Mouse (Mus musculus) fat pad, adult 2 months (tissue): Measurements from ENCODE around the gene Clcn1.

Experiments
- DNase-seq: peaks from one replicate; pipeline ENCODE4 v3.0.0-alpha.2; 2011; ENCODE audit warnings: low read depth, low spot score; ENCODE audit errors: extremely low read depth

Clcn1 gene

GRCm38 (mm10) chr6:42299362-42299761 is 12.9 kb downstream of the Clcn1 start:
- DNase-seq = no peak

DNA sequence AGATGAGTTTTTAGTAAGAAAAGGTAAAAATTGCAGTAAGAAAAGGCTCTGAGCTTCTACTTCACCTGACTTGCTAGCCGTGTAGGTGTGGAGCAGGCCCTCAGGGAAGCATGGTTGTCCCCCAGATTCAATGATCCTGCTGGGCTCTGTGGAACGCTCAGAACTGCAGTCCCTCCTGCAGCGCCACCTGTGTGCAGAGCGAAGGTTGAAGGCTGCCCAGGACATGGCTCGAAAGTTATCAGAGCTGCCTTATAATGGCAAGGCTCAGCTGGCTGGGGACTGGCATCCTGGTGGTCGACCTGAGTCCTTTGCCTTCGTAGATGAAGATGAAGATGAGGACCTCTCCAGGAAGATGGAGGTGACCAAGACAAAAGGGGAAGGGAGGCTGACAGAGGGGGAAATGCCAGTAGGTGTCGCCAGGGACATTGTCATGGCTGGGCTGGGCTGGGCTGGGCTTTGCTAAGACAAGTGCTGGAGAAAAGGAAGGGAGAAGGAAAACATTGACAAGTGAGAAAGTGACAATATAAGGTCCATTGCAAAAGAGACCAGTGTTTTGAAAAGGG is 23.4 kb downstream of the Clcn1 start:
- no peak for DNase-seq

- DNase-seq = no peak
Measured at GRCm38 (mm10) chr6:42310427-42311053, 24.1 kb downstream of the Clcn1 start.

- no peak for DNase-seq
Measured at GRCm38 (mm10) chr6:42318293-42318692, 31.8 kb downstream of the Clcn1 start.

- no peak for DNase-seq
Measured at GRCm38 (mm10) chr6:42323371-42324066, 37.0 kb downstream of the Clcn1 start.

- no peak for DNase-seq
Measured at GRCm38 (mm10) chr6:42324067-42324481, 37.6 kb downstream of the Clcn1 start.

DNA sequence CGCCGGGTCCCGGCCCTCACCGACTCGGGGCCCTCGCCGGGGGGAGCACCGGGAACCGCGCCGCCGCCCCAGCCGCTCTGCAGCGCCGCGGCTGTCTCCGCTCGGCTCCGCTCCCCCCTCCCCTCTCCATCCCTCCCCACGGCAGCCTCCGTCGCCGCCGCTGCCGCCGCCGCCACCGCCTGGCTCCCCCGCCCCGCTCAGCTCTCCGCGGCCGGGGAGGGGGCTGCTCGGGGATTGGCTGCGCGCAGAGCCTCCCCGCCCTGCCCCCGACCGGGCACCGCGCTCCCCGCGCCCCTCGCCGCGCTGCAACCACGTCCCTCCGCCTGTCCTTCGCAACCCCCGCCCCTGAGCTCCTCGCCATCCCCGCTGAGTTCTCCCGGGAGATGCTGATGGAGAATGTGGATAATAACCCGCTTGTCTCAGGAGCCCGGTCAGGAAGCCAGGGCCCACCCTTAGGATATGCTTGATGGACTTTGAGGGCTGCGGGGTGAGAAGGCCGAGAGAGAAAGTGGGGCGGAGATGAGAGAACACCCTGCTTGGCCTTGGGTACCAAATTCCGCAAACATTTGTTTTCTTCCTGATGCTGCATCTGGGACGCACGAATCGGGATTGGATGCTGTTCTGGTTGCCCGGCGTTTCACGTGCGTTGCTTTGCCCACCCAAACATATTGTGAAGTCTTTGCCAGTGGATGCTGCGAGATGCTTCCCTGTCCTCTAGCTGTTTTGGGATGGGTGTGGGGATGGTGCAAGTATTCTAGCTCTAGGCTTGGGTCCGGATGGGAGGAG is 38.2 kb downstream of the Clcn1 start, which contains the start of gene Fam131b:
TSS of gene Fam131b (minus strand) at position 162 of the 786 bp plus-strand sequence.
- DNase-seq = no peak

- no peak for DNase-seq
Measured at GRCm38 (mm10) chr6:42325268-42325609, 38.8 kb downstream of the Clcn1 start.

DNA sequence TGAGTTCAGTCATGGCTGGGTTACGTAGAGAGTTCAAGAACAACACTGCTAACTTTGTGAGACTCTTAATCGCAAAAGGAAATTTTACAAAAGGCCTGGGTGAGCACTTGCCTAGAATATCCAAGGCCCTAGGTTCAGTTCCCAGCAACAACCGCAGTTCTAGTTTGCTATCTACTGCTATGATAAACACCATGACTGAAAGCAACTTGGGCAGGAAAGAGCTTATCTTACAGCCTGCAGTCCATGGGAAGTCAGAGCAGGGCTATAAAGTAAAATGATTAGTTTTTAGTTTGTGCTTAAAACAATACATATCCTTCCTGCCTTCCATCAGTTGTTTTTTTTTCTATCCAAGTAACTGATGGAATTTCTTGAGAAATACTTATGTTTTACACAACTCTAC is 40.0 kb downstream of the Clcn1 start:
- no peak for DNase-seq

GRCm38 (mm10) chr6:42328757-42329156 is 42.3 kb downstream of the Clcn1 start:
- no peak for DNase-seq

DNA sequence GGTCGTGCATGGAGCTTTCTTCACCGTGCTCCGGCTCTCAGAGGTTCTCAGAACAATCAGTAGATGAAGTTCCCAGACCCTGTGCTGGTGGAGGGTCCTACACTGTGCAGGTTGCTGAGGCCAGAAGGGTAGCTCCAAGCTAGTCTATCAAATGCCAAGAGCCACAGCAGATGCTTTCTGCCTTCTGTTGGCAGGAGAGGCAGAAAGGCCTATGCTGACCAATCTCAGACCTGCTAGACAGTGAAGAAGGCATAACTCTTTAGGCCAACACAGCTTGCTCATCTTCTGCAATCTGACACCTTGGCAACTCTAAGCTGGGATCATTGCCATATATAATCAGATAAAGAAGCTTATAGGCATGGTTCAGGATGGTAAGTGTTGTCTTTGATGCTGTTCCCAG is 43.7 kb downstream of the Clcn1 start:
- DNase-seq = no peak

- DNase-seq = no peak
Measured at GRCm38 (mm10) chr6:42330946-42331345, 44.5 kb downstream of the Clcn1 start.

DNA sequence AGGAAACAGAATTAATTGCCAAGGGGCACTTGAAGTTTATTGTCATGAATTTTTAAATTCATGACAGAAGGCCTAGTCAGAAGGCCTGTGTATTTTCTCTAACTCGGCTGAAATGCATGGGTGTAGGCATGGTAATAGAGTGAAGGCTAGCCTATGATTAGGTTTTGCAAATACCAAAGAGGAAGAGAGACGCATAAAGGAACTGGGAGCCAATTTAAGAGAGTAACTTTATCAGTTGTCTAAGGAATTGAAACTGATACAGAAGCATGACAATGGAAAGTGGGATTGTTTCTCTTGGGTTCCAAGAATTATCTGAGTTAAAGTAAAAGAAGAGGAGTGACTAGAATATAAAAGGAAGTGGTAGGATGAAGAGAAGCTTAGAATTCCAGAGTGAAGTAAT is 52.7 kb downstream of the Clcn1 start:
- no peak for DNase-seq

GRCm38 (mm10) chr6:42339981-42340380 is 53.5 kb downstream of the Clcn1 start:
- no peak for DNase-seq

DNA sequence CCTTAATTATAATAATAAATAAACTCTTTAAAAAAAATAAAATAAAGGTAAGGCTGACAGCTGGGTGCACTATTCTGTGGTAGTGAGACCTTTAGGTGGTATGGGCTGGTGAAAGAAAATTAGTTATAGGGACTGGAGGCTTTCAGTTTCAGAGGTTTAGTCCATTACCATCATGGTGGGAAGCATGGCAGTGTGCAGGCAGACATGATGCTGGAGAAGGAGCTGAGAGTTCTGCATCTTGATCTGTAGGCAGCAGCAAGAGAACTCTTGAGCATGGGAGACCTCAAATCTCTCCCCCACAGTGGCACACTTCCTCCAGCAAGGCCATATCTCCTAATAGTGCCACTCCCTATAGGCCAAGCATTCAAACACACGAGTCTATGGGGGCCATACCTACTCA is 55.7 kb downstream of the Clcn1 start:
- DNase-seq = no peak

DNA sequence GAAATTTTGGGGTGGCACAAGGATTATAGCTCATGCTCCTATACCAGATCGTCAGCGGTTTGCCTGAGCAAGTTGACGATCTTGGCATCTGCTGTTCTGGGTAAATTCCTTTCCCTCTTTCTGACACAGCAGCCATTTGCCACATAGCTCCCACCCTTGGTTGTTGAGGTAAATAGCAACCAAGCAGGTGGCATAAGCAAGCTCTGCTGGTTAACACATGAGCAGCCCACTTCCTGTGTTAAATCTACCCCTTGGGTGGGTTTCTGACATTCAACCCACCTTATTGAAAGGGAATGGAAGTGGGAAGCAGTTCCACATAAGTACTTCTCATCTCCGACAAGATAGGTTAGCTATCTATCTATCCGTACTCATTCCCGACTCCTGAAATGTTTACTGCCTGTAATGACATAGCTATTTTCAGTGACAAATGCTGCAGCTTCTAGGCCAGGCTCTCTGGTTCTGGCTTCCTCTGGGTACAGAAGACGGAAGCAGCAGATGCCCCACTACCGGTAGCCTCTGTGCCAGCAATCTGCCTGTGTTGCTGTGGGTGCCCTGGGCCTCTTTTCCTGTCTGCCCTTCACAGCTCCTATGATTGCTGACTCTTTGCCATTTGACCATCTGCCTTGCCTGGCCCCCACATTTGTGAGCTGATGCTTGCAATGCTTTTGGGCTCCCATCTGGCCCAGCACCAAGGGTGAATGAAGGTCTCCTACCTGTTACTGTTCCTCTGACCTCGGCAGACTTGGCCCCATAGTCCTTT is 57.1 kb downstream of the Clcn1 start:
- DNase-seq = no peak

DNA sequence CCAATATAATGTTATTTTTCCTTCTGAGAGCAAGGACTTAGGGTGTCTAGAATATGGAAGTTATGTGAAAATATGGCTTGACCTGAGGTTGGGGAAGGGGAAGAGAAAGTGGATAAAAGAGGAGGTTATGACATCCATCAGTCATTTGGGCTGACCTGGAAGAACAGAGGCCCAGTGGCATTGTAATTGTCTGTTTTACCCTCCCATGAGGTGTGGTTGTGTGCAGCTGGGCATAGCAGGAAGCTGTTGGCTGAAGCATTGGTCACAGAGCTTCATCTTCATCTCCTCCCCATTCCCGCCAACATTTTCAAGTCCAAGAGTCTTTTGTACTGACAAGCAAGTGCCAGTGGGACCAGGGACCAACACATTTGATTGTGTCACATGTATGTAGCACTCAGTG is 57.8 kb downstream of the Clcn1 start:
- DNase-seq = no peak

DNA sequence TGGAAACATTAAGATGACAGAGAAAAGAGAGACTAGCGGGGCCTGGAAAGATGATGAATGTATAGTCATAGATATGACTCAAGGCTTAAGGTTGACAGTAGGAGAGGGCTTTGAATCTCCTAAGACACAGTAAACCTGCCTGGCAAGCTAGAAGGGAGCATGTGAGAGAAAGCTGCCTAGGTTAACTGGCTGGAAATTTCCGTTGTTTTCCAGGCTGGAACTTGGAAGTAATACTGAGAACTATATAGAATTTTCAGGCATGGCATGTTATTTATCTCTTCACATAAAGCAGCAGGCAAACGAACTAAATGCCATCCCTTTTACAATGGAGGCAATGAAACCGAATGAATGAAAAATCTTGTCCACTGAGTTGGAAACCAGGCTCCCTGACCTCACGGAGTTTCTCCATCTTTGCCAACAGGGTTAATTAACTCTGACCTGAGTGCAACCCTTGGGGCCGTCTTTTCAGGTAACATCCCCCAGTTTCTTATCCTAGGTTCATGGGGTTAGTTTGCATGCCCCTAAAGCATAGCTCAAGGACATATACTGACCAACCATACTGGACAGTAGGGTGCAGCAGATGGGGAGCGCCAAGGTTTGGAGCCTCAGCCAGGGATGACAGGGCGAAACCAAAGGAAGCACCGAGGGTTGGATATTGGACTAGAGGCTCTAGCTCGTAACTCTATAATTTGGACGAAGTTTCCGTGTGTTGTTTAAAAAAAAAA is 62.0 kb downstream of the Clcn1 start:
- DNase-seq = no peak

DNA sequence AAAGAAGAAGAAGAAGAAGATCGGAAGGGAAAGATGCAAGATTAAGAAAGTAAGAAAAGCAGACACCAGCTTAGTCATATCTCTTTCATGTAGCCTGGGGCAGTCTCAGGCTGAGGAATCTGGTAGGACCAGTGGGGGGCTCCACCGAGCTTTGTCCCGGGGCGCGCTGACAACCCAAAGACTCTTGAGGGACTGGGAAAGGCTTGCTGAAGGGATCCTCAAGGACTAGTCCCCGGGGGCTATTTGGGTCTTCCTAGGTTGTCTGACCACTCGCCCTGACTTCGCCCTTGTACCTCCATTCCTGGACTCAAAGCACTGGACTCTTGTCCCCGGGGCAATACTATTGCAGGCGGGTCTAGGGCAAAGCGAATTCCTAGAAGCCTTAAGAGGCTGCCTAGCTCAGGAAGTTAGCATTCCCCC is 62.5 kb downstream of the Clcn1 start:
- no peak for DNase-seq

GRCm38 (mm10) chr6:42349426-42350020 is 63.0 kb downstream of the Clcn1 start, which contains the start of gene Zyx:
TSS of gene Zyx (plus strand) at chr6:42349630.
- DNase-seq = no peak
